Mouse (Mus musculus): ENCODE measurements around the gene Bap1. TPM values are rescaled to one million over a fixed set of nuclear protein-coding genes. Genes with fewer than 3 reads are reported as not detected.

Gene Bap1
- total RNA-seq (2021), result 10 to 100 TPM; 46.7 to 48.0 TPM
- long read RNA-seq, experiment 1, transcript Bap1-201 (17 exons, 3,460 nt), result major isoform, 145 of 174 reads
- long read RNA-seq, experiment 1, partial matches to known transcripts, result 7 of 174 reads
- long read RNA-seq, experiment 1, other reads (novel, unspliced or antisense), result 22 of 174 reads
- long read RNA-seq, experiment 2, transcript Bap1-201 (17 exons, 3,460 nt), result major isoform, 161 of 198 reads
- long read RNA-seq, experiment 2, partial matches to known transcripts, result 13 of 198 reads
- long read RNA-seq, experiment 2, other reads (novel, unspliced or antisense), result 24 of 198 reads

DNA sequence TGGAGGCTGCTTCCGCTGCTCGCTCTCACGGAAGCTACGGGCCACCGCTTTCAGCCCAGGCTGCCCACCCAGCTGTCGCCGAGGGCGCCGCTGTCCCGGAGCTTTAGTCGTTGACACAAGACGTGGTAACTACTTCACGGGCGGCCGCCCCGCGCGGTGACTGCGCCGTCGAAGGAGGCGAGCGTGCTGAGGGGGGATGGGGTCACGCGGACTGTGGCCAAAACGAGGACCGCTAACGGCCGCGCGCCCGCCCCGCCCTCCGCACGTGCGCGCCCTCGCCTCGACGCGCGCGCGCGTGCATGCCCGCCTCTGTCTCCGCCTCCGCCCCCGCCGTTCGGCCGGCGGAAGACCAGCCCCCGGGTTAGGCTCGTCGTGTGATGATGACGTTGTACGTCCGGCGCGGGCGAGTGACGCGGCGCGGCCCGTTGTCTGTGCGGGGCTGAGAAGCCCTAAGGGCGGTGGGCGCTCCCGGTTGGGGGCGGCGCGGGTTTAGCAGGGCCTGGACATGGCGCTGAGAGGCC is at the start of gene Bap1, which contains the start of gene Phf7:
Gene Bap1 (plus strand): TSS at position 367 of the 521 bp plus-strand sequence.
Gene Phf7 (minus strand): TSS at position 234 of the 521 bp plus-strand sequence.
- peak within 1 kb of the TSS; percentile 93 for H3K27ac ChIP-seq
- DNase-seq, result peak; percentile 97
- peak; percentile 9; the same call in 1 of the 2 replicates for TF ChIP-seq CTCF (IDR thresholded peaks at IDR 0.05)
- intact Hi-C loops (cut with DNase I), result loop anchor here (5.0 to 10.0 kb wide), 4 partner anchors 44 to 244 kb away; partner anchors contain the start of genes Capn7, Eaf1, Mettl6 and Smim4
- peak within 1 kb of the TSS; percentile 100 for H3K4me3 ChIP-seq

DNA sequence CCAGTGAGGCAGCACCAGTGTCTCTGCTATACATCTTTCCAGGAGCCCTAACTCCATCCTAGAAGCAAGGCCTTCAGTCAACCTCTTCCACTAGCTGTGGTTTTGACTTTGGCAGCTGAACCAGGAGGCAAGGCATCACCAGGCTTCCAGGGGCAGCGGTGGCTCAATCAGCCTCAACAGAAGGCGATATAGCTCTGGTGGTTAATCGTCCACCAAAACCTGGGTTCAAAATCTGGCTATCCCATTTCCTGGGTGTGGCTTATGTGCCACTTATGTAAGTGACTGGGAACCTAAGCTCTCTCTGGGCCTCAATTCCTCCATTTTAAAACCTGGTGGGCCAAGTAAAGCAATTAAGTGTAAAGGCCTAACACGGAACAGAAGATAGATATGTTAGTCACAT is 46.4 kb upstream of the Bap1 start:
- no peak for TF ChIP-seq CTCF (IDR thresholded peaks at IDR 0.05)
- H3K27ac ChIP-seq, result peak overlapping the region; percentile 95
- peak overlapping the region; percentile 86 for H3K4me3 ChIP-seq
- intact Hi-C loops (cut with DNase I), result loop anchor here (5.0 kb wide), 1 partner anchor 47 kb away; the partner anchor contains the start of genes Bap1 and Phf7
- no peak for DNase-seq

DNA sequence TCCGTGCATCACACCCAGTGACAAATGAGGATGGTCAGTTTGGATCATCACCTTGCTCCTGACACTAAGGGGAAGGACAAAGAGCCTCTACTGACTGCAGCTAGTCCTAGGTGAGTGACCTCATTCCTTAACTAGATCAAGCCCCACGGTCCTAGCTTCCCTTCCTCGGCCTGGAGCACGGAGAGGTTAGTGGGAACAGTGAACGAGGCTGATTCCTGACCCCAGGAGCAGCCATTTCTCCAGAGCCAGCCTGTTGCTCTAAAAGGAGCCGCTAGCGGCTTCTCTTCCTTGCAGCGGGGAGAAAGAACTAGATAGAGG is 46.0 kb upstream of the Bap1 start:
- Histone ChIP-seq H3K27ac (peak overlapping the region; percentile 95), H3K4me3 (peak overlapping the region; percentile 86)
- DNase-seq, result no peak
- intact Hi-C loops (cut with DNase I), result loop anchor here (5.0 kb wide), 1 partner anchor 47 kb away; the partner anchor contains the start of genes Bap1 and Phf7
- TF ChIP-seq CTCF (IDR thresholded peaks at IDR 0.05), result no peak

DNA sequence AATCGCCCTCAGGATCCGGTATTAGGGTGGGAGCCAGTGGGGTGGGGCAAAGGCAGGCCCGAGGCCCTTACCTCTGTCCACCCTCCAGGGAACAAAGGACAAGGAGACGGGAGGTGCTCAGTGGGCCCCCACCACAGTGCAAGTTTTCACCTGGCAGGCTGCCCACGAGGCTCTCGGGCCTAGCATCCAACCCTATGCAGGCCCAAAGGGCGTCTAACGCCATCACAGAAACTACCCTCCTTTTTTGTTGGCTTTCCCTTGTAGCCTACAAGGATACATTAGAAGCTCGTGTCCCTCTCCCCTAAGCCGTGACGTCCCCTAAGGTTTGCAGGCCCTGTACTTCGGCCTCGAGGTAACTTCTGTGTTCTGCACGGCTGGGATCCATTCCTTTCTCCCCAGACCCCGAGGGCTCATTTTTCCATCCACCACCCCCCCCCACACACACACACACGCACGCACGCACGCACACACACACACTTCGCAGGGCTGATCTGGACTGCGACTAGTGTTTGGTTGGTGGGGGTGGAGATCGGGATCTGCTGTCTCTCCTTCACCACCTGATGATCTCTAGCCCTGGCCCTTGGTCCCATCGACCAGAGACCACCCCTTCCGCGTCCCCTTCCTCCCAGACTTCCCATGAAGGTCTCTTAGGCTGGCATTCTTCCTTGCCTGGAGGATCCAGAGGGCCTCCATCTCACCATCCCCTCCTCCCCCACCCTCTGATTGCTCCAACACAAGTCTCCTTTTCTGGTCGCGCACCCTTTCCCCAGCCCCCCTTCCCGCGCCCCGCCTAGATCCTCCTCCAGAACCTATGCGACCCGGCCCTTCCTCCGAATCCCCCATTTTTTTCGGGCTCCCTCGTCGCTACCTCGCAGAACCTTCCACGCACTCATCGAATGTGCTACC is 45.4 kb upstream of the Bap1 start:
- TF ChIP-seq CTCF (IDR thresholded peaks at IDR 0.05), result no peak
- DNase-seq, result peak; percentile 66
- Histone ChIP-seq H3K4me3 (peak overlapping the region; percentile 86), H3K27ac (peak overlapping the region; percentile 95)
- intact Hi-C loops (cut with DNase I), result loop anchor here (5.0 kb wide), 1 partner anchor 46 kb away; the partner anchor contains the start of genes Bap1 and Phf7

DNA sequence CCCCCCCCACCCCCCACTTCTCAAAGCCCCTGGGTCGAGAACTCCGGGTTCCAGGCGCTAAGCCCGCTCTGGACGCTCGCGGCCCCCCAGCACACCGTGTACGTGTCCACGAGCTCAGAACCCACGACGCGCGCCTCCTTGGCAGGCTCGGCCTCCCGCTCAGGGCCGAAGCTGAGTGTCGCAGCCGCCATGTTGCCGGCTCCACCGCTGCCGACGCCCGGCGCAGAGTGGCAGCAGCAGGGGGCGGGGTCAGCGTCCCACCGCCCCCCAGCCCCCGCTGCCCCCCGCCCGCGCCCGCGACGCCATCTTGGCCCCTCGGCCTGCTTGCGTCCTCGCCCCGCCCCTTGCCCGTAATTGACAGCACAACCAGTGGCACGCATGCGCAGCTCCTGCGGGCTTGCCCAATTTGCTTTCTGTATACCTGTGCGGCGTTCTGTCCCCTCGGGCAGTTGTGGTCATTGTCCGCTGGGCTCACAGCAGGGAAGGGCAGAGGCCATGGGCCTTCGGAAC is 44.7 kb upstream of the Bap1 start:
- intact Hi-C loops (cut with DNase I), result loop anchor here (5.0 kb wide), 1 partner anchor 46 kb away; the partner anchor contains the start of genes Bap1 and Phf7
- peak overlapping the region; percentile 95 for H3K27ac ChIP-seq
- peak; percentile 98 for DNase-seq
- no peak for TF ChIP-seq CTCF (IDR thresholded peaks at IDR 0.05)
- H3K4me3 ChIP-seq, result peak overlapping the region; percentile 86

DNA sequence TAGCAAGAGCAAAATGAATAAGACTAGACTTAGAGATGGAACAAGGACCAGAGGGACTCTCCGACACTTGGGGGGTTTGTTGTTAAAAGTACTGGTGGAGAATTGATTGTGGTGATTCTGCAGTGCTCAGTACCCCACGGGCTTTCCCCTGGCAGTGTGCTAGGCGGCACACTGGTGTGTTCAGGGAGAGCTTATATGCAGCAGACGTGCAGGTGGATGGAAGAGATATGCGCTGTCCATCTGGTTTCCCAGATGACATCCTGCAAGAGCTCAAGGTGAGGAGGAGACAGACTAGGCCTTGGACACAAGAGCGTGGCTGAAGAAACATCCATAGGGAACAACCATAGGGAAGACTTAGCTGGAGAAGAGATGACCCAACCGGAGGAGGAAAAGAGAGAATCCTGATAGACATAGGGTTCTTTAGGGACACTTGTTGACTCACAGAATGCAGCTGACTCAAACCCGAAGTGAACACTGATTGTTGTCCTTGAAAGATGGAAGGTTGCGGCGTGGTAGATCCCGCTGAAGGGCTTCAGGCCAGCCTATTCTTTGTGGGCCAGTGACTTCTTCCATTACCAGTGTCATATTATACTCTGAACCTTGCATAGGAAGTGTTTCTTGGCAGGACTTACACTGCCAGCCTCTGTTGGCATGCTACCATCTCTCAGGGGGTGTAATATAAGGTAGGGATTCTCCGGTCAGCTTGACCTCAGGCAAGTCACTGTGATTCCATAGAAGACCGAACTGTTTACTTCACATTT is 44.0 kb upstream of the Bap1 start:
- no peak for DNase-seq
- Histone ChIP-seq H3K4me3 (peak overlapping the region; percentile 86), H3K27ac (peak overlapping the region; percentile 95)
- TF ChIP-seq CTCF (IDR thresholded peaks at IDR 0.05), result no peak
- intact Hi-C loops (cut with DNase I), result loop anchor here (5.0 kb wide), 1 partner anchor 45 kb away; the partner anchor contains the start of genes Bap1 and Phf7

DNA sequence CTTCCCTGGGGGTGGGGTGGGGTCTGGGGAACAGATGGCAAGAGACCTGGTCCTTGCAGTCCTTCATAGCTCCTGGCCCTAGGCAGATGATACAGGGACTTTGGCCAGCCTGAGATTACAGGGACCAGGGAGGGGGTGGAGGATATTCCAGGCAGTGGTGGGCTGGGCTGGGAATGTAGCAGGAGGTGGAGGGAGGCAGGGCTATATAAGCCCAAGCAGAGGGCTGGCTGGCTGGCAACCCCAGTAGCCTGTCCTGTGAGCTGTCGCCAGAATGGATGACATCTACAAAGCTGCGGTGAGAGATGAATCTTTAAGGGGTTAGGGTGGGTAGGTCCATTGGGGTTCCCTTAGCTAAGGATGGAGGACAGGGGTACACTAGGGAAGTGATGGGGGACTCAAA is 43.2 kb upstream of the Bap1 start, which contains the start of gene Tnnc1:
Gene Tnnc1 (plus strand): TSS at position 229 of the 400 bp plus-strand sequence.
- TF ChIP-seq CTCF (IDR thresholded peaks at IDR 0.05), result no peak
- no peak for DNase-seq
- intact Hi-C loops (cut with DNase I), result loop anchor here (5.0 kb wide), 1 partner anchor 44 kb away; the partner anchor contains the start of genes Bap1 and Phf7
- Histone ChIP-seq H3K27ac (peak within 1 kb of the TSS; percentile 95), H3K4me3 (peak within 1 kb of the TSS; percentile 86)

DNA sequence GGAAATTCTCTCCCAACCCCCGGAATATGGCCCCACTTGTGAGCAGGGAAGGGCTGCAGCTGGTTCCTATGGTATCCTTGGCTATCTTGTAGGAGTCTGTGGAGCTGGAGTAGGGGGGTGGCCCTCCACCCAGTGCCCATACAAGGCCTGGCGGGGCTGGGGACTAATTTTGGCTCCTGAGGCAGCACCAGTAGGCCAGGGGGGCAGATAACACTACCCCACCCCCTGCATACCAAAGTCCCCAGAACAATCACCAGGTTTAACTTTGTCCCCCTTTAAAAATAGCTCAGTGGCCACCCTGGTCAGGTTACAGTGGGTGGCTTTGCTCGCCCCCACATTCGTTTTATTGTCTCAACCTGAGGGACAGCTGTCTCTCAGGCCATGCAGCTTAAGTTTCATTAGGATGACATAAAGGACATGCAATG is 42.1 kb upstream of the Bap1 start:
- Histone ChIP-seq H3K4me3 (no peak overlapping the region), H3K27ac (peak overlapping the region; percentile 53; the same call in 1 of the 2 replicates)
- no peak for TF ChIP-seq CTCF (IDR thresholded peaks at IDR 0.05)
- DNase-seq, result no peak
- intact Hi-C loops (cut with DNase I), result loop anchor here (5.0 kb wide), 1 partner anchor 43 kb away; the partner anchor contains the start of genes Bap1 and Phf7

DNA sequence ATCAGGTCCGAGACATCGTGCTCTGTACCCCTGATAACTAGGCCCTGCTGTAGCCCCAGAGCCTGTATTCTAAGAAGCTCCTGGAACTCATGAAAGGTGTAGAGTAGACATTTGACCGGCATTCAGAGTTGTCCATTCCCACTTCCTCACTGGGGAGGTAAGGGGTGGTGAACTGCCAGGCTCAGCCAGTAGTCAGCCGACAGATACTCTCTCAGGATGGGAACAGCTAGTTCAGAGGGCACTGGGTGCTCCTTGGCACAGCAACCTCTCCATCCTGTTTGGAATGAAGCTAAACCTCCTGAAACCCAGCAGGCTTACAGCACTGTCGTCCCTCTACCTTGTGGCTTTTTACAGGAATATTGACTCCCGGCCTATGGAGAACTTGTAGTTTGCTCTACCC is 39.4 kb upstream of the Bap1 start:
- no peak overlapping the region for H3K4me3 ChIP-seq
- no peak overlapping the region for H3K27ac ChIP-seq
- no peak for DNase-seq
- intact Hi-C loops (cut with DNase I), result no loop called here
- no peak for TF ChIP-seq CTCF (IDR thresholded peaks at IDR 0.05)

DNA sequence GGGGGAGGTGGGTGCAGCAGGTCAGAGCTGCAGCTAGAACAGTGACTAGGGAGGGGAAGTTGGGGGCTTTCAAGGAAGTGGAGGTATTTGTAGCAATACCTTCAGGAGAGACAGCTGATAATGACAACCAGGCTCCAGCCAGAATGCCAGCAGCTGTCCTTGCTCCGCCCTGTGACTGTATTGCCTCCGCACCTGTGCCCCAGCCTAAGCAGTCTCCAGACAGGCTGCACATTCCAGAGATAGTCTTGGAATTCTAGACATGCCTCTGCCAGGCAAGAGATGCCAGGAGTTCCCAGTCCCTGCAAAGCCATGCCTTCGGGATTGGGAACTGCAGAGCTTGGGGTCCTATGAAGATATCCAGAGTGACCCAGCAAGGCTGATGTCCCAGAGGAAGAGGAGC is 38.8 kb upstream of the Bap1 start:
- no peak for DNase-seq
- Histone ChIP-seq H3K4me3 (no peak overlapping the region), H3K27ac (no peak overlapping the region)
- intact Hi-C loops (cut with DNase I), result no loop called here
- no peak for TF ChIP-seq CTCF (IDR thresholded peaks at IDR 0.05)

DNA sequence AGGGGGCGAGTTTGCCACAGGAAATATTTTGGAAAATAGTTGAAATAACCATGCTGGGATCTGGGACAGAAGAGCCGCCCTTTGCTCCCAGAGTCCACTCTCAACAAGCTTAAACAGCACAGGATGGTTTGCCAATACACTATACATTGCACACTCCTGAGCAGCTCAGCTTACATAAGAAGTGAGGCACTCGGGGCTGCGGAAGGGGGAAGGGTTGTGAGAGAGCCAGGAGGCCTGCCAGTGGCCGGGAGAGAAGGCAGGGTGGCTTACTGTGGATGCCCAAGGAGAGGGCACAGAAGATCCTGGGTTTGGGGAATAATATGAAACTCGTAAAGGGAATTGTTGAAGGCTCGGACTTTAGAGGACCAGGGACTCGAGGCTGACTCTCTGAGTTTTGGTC is 37.4 kb upstream of the Bap1 start:
- TF ChIP-seq CTCF (IDR thresholded peaks at IDR 0.05), result no peak
- Histone ChIP-seq H3K4me3 (no peak overlapping the region), H3K27ac (no peak overlapping the region)
- no peak for DNase-seq
- intact Hi-C loops (cut with DNase I), result no loop called here

Data from gastrocnemius, adult 2 months (tissue).